Comparison of ENCODE assay signal across 8 mouse cellular contexts in genomic region chr7:100123486-100123885, GRCm38 (mm10). TPM values are rescaled to one million over a fixed set of nuclear protein-coding genes. Genes with fewer than 3 reads are reported as not detected.
DNase-seq lines count a peak whose midpoint lies in the region; ATAC-seq and TF ChIP-seq lines count a peak whose summit lies in the region.
"Had no signal": no experiment of that assay in that cellular context is flagged by ENCODE, and none has a peak within 500 bp of the region (broad histone marks: within the 10 kb centered on the region; RNA-seq: fewer than 3 reads in every experiment).

No protein-coding gene starts in this region.

- no peak for TF ChIP-seq EP300 in ES-Bruce4 (IDR thresholded peaks at IDR 0.05; ENCODE audit: insufficient read depth, low read depth, low read length)

- H3K9me3 ChIP-seq in kidney, postnatal 0 days (replicated peaks; ENCODE audit: low read length) = no peaks in the 10 kb centered on the region
- no peaks in the 10 kb centered on the region for H3K9me3 ChIP-seq in kidney, embryonic 14.5 days (ENCODE audit: control insufficient read depth, low read length)
- H3K9me3 ChIP-seq in ES-Bruce4 (replicated peaks; ENCODE audit: control insufficient read depth, insufficient read depth, low read length, poor library complexity, severe bottlenecking) = no peaks in the 10 kb centered on the region
- H3K9me3 ChIP-seq in embryonic facial prominence, embryonic 11.5 days (replicated peaks; ENCODE audit: control insufficient read depth, low read length) = no peaks in the 10 kb centered on the region
- H3K9me3 ChIP-seq: neural tube, embryonic 13.5 days had no signal

- ATAC-seq in kidney, postnatal 0 days (replicated peaks; ENCODE audit: low FRiP score, low read depth) = no peak
- no peak for ATAC-seq in kidney, embryonic 14.5 days (ENCODE audit: low FRiP score, low TSS enrichment)
- ATAC-seq in embryonic facial prominence, embryonic 11.5 days (replicated peaks; ENCODE audit: insufficient number of reproducible peaks, low FRiP score, low TSS enrichment, low read depth) = no peak
- peak; percentile 57 for ATAC-seq in megakaryocyte-erythroid progenitor cell, adult 5-6 weeks (replicated peaks; ENCODE audit: low FRiP score, low TSS enrichment, poor library complexity, severe bottlenecking)
- ATAC-seq in inflammation-experienced regulatory T-cells, adult 6 months = no peak

- H3K4me3 ChIP-seq in kidney, postnatal 0 days (replicated peaks; ENCODE audit: low read depth, low read length) = no peak overlapping the region
- no peak overlapping the region for H3K4me3 ChIP-seq in kidney, embryonic 14.5 days (ENCODE audit: low read length)
- no peak overlapping the region for H3K4me3 ChIP-seq in ES-Bruce4 (ENCODE audit: low read depth, low read length)
- H3K4me3 ChIP-seq in embryonic facial prominence, embryonic 11.5 days (ENCODE audit: low read depth, low read length) = no peak overlapping the region
- H3K4me3 ChIP-seq: neural tube, embryonic 13.5 days had no signal

- no peaks in the 10 kb centered on the region; the same call in 1 of the 2 replicates for H3K4me1 ChIP-seq in kidney, postnatal 0 days (replicated peaks; ENCODE audit: insufficient read depth, low read length)
- 0 out of 2 replicates have a peak, but pooled peaks cover 3% of the 10 kb centered on the region for H3K4me1 ChIP-seq in kidney, embryonic 14.5 days (ENCODE audit: control insufficient read depth, insufficient read depth, low read length)
- peaks cover 4% of the 10 kb centered on the region for H3K4me1 ChIP-seq in ES-Bruce4 (ENCODE audit: control insufficient read depth, insufficient read depth, low read length)
- no peaks in the 10 kb centered on the region for H3K4me1 ChIP-seq in embryonic facial prominence, embryonic 11.5 days (ENCODE audit: control insufficient read depth, insufficient read depth, low read length)

- TF ChIP-seq CTCF in kidney, postnatal 0 days (IDR thresholded peaks at IDR 0.05; ENCODE audit: low read depth) = peak; percentile 76
- TF ChIP-seq CTCF in ES-Bruce4 (IDR thresholded peaks at IDR 0.05; ENCODE audit: low read depth, low read length) = peak; percentile 84

- WGBS in kidney, postnatal 0 days = 53% methylated on average over 6 of the region's 6 CpGs
- 52% methylated on average over 6 of the region's 6 CpGs for WGBS in kidney, embryonic 14.5 days
- 60% methylated on average over 6 of the region's 6 CpGs for WGBS in embryonic facial prominence, embryonic 11.5 days

- no peak overlapping the region for H3K4me2 ChIP-seq in kidney, postnatal 0 days (ENCODE audit: low read length)
- H3K4me2 ChIP-seq in kidney, embryonic 14.5 days (replicated peaks; ENCODE audit: low read depth, low read length) = no peak overlapping the region
- H3K4me2 ChIP-seq in embryonic facial prominence, embryonic 11.5 days (ENCODE audit: low read depth, low read length) = no peak overlapping the region
- H3K4me2 ChIP-seq: neural tube, embryonic 13.5 days had no signal

- H3K9ac ChIP-seq in kidney, postnatal 0 days (ENCODE audit: low read depth, low read length) = no peak overlapping the region
- no peak overlapping the region for H3K9ac ChIP-seq in kidney, embryonic 14.5 days (ENCODE audit: low read depth, low read length)
- no peak overlapping the region for H3K9ac ChIP-seq in ES-Bruce4 (ENCODE audit: low read depth, poor library complexity, severe bottlenecking)
- no peak overlapping the region for H3K9ac ChIP-seq in embryonic facial prominence, embryonic 11.5 days (replicated peaks; ENCODE audit: low read length)
- H3K9ac ChIP-seq: neural tube, embryonic 13.5 days had no signal

- H3K27ac ChIP-seq in kidney, postnatal 0 days = no peak overlapping the region
- no peak overlapping the region for H3K27ac ChIP-seq in kidney, embryonic 14.5 days (ENCODE audit: low read depth, low read length)
- no peak overlapping the region for H3K27ac ChIP-seq in ES-Bruce4 (ENCODE audit: insufficient read depth, low read length)
- H3K27ac ChIP-seq in embryonic facial prominence, embryonic 11.5 days (replicated peaks; ENCODE audit: low read depth, low read length) = no peak overlapping the region
- H3K27ac ChIP-seq: neural tube, embryonic 13.5 days had no signal

- H3K27me3 ChIP-seq in kidney, postnatal 0 days (ENCODE audit: insufficient read depth, low read length) = no peaks in the 10 kb centered on the region
- no peaks in the 10 kb centered on the region for H3K27me3 ChIP-seq in kidney, embryonic 14.5 days (ENCODE audit: control insufficient read depth, insufficient read depth, low read length)
- no peaks in the 10 kb centered on the region for H3K27me3 ChIP-seq in ES-Bruce4 (ENCODE audit: control insufficient read depth, insufficient read depth, low read length, poor library complexity, severe bottlenecking)
- H3K27me3 ChIP-seq in embryonic facial prominence, embryonic 11.5 days (ENCODE audit: control insufficient read depth, insufficient read depth, low read length) = no peaks in the 10 kb centered on the region
- H3K27me3 ChIP-seq: neural tube, embryonic 13.5 days had no signal

- peak; percentile 69 for DNase-seq in kidney, postnatal 0 days (ENCODE audit: low spot score)
- peak; percentile 81 for DNase-seq in R1 (ENCODE audit: low read depth, low spot score)
- peak; percentile 44 for DNase-seq in embryonic facial prominence, embryonic 11.5 days (ENCODE audit: low spot score)

- H3K36me3 ChIP-seq in kidney, postnatal 0 days (ENCODE audit: insufficient read depth, low read length) = no peaks in the 10 kb centered on the region
- peaks cover 9% of the 10 kb centered on the region; the same call in 1 of the 2 replicates for H3K36me3 ChIP-seq in kidney, embryonic 14.5 days (ENCODE audit: control insufficient read depth, insufficient read depth, low read length)
- no peaks in the 10 kb centered on the region for H3K36me3 ChIP-seq in ES-Bruce4 (ENCODE audit: control insufficient read depth, insufficient read depth, low read length, poor library complexity, severe bottlenecking)
- no peaks in the 10 kb centered on the region for H3K36me3 ChIP-seq in embryonic facial prominence, embryonic 11.5 days (replicated peaks; ENCODE audit: control insufficient read depth, insufficient read depth, low read depth, low read length)

- no peak for TF ChIP-seq POLR2A in ES-Bruce4 (IDR thresholded peaks at IDR 0.05; ENCODE audit: insufficient read depth, low read length)

RNA-seq across cellular contexts. Expression of gene Pold3, which starts 2.1 kb away (rescaled TPM):
- polyA plus RNA-seq in kidney, postnatal 0 days (2015; fragmentation: Nextera tagmentation; extraction: Ambion mirVana) = 34.8 and 42.1 TPM in 2 replicates
- 59.5 and 67.7 TPM in 2 replicates for polyA plus RNA-seq in kidney, embryonic 14.5 days (2014; fragmentation: Nextera tagmentation; extraction: Ambion mirVana)
- polyA plus RNA-seq in ES-Bruce4 (2011; ENCODE audit: insufficient read depth, insufficient read length, low read depth, missing spikeins) = 70.1 and 87.8 TPM in 2 replicates
- polyA plus RNA-seq in embryonic facial prominence, embryonic 11.5 days (2014; fragmentation: Nextera tagmentation; extraction: Ambion mirVana) = 99.9 and 110 TPM in 2 replicates
- 91.8 and 98.7 TPM in 2 replicates for total RNA-seq in megakaryocyte-erythroid progenitor cell, adult 5-6 weeks (2014; fragmentation: Nextera tagmentation)
- total RNA-seq in megakaryocyte-erythroid progenitor cell, adult 5-6 weeks (2017) = 97.0 and 121 TPM in 2 replicates
- 10 to 100 TPM; 41.8 to 67.3 (median 45.6) TPM for polyA plus RNA-seq in inflammation-experienced regulatory T-cells, adult 6 months (2017; shearing (Covaris generic))

RNA-seq across cellular contexts. Expression of gene Lipt2, which starts 35.6 kb away (rescaled TPM):
- 19.7 and 20.1 TPM in 2 replicates for polyA plus RNA-seq in kidney, postnatal 0 days (2015; fragmentation: Nextera tagmentation; extraction: Ambion mirVana)
- 27.0 and 34.2 TPM in 2 replicates for polyA plus RNA-seq in kidney, embryonic 14.5 days (2014; fragmentation: Nextera tagmentation; extraction: Ambion mirVana)
- polyA plus RNA-seq in ES-Bruce4 (2011; ENCODE audit: insufficient read depth, insufficient read length, low read depth, missing spikeins) = 7.6 and 8.8 TPM in 2 replicates
- polyA plus RNA-seq in embryonic facial prominence, embryonic 11.5 days (2014; fragmentation: Nextera tagmentation; extraction: Ambion mirVana) = 26.4 and 34.9 TPM in 2 replicates
- 5.2 and 13.0 TPM in 2 replicates for total RNA-seq in megakaryocyte-erythroid progenitor cell, adult 5-6 weeks (2014; fragmentation: Nextera tagmentation)
- 8.5 and 16.9 TPM in 2 replicates for total RNA-seq in megakaryocyte-erythroid progenitor cell, adult 5-6 weeks (2017)
- under 1 TPM in 2 of 3 experiments, not detected in 1; 0.21 to 0.82 TPM for polyA plus RNA-seq in inflammation-experienced regulatory T-cells, adult 6 months (2017; shearing (Covaris generic))

RNA-seq across cellular contexts. Expression of gene Kcne3, which starts 52.8 kb away (rescaled TPM):
- 2.3 and 2.6 TPM in 2 replicates for polyA plus RNA-seq in kidney, postnatal 0 days (2015; fragmentation: Nextera tagmentation; extraction: Ambion mirVana)
- polyA plus RNA-seq in kidney, embryonic 14.5 days (2014; fragmentation: Nextera tagmentation; extraction: Ambion mirVana) = 2.4 and 4.9 TPM in 2 replicates
- polyA plus RNA-seq in ES-Bruce4 (2011; ENCODE audit: insufficient read depth, insufficient read length, low read depth, missing spikeins) = not detected in 2 replicates
- polyA plus RNA-seq in embryonic facial prominence, embryonic 11.5 days (2014; fragmentation: Nextera tagmentation; extraction: Ambion mirVana) = 13.7 and 16.9 TPM in 2 replicates
- total RNA-seq in megakaryocyte-erythroid progenitor cell, adult 5-6 weeks (2014; fragmentation: Nextera tagmentation) = 4.1 TPM in 1 of 2 replicates, not detected in the other
- 0.38 TPM in 1 of 2 replicates, not detected in the other for total RNA-seq in megakaryocyte-erythroid progenitor cell, adult 5-6 weeks (2017)
- not detected for polyA plus RNA-seq in inflammation-experienced regulatory T-cells, adult 6 months (2017; shearing (Covaris generic))
